Mouse (Mus musculus) heart, postnatal 0 days (tissue): ENCODE measurements around the gene Zfp52.

ENCODE experiments used
- CTCF ChIP-seq: IDR thresholded peaks from 2 replicates; pipeline ENCODE4 v1.5.1; 2016; ENCODE audit warnings: antibody characterized with exemption, control low read depth, low read depth
- EP300 ChIP-seq: IDR thresholded peaks from 2 replicates; pipeline ENCODE4 v1.6.1; 2016; ENCODE audit warnings: antibody characterized with exemption, low read depth

GRCm38 (mm10) chr17:21535096-21536001 is at the start of gene Zfp52:
- TF ChIP-seq CTCF (no peak), EP300 (no peak)
